Mouse (Mus musculus): ENCODE data around the gene Sympk. TPM values are rescaled to one million over a fixed set of nuclear protein-coding genes. Genes with fewer than 3 reads are reported as not detected.
A peak's percentile ranks its signal among the peaks of the same experiment; 100 is the strongest.

Gene Sympk
- polyA plus RNA-seq, 1 experiment from 2014 or later, result 23.8 TPM

GRCm38 (mm10) chr7:18991660-18992293 lies 32.4 kb upstream of the Sympk start:
- Histone ChIP-seq H3K9ac (ENCODE audit: low read depth, low read length) (peak overlapping the region; percentile 62), H3K27ac (replicated peaks; ENCODE audit: low read depth, low read length) (no peak overlapping the region), H3K4me2 (ENCODE audit: low read depth, low read length) (peak overlapping the region; percentile 83), H3K36me3 (ENCODE audit: control insufficient read depth, insufficient read depth, low read length) (peaks cover 9% of the 10 kb centered on the region; the same call in 1 of the 2 replicates), H3K4me3 (ENCODE audit: low read depth, low read length) (peak overlapping the region; percentile 57), H3K9me3 (ENCODE audit: control insufficient read depth, low read length) (no peaks in the 10 kb centered on the region), H3K4me1 (ENCODE audit: control insufficient read depth, insufficient read depth, low read length) (no peaks in the 10 kb centered on the region), H3K27me3 (replicated peaks; ENCODE audit: control insufficient read depth, insufficient read depth, low read length) (peaks cover 16% of the 10 kb centered on the region)
- under 1% methylated on average over 46 of the region's 59 CpGs for WGBS
- no peak for ATAC-seq (ENCODE audit: low read depth)
- DNase-seq (ENCODE audit: low spot score), result no peak

- DNase-seq (ENCODE audit: low spot score), result no peak
- ATAC-seq (ENCODE audit: low read depth), result no peak
- H3K36me3 ChIP-seq (ENCODE audit: control insufficient read depth, insufficient read depth, low read length), result peaks cover 9% of the 10 kb centered on the region; the same call in 1 of the 2 replicates
- peak overlapping the region; percentile 62 for H3K9ac ChIP-seq (ENCODE audit: low read depth, low read length)
- 3% methylated on average over 28 of the region's 31 CpGs for WGBS
- peak overlapping the region; percentile 83 for H3K4me2 ChIP-seq (ENCODE audit: low read depth, low read length)
- no peak overlapping the region for H3K27ac ChIP-seq (replicated peaks; ENCODE audit: low read depth, low read length)
- H3K9me3 ChIP-seq (ENCODE audit: control insufficient read depth, low read length), result no peaks in the 10 kb centered on the region
- no peaks in the 10 kb centered on the region for H3K4me1 ChIP-seq (ENCODE audit: control insufficient read depth, insufficient read depth, low read length)
- peaks cover 16% of the 10 kb centered on the region for H3K27me3 ChIP-seq (replicated peaks; ENCODE audit: control insufficient read depth, insufficient read depth, low read length)
- peak overlapping the region; percentile 57 for H3K4me3 ChIP-seq (ENCODE audit: low read depth, low read length)
Measured at GRCm38 (mm10) chr7:18992294-18992675, 31.9 kb upstream of the Sympk start.

DNA sequence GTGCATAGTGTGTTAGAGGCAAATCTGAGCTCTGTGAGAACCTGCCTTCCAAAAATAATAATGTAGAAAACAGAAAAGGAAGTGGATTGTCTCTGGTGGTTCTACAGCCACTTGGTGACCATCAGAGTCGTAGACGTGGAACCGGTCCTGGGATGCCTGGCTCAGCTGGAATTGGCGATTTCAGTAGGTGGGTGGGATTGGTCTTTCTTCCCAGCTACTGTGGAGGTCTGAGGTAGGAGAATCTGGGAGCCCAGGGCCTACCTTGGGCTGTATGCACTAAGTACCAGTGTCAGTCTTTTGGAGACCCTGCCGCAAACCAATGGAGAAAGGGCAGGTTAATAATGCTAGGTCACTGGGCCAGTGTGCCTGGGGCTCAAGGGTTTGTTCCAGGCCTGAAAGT lies 31.1 kb upstream of the Sympk start:
- Histone ChIP-seq H3K9me3 (ENCODE audit: control insufficient read depth, low read length) (no peaks in the 10 kb centered on the region), H3K4me2 (ENCODE audit: low read depth, low read length) (peak overlapping the region; percentile 83), H3K27ac (replicated peaks; ENCODE audit: low read depth, low read length) (no peak overlapping the region), H3K36me3 (ENCODE audit: control insufficient read depth, insufficient read depth, low read length) (peaks cover 9% of the 10 kb centered on the region; the same call in 1 of the 2 replicates), H3K4me3 (ENCODE audit: low read depth, low read length) (peak overlapping the region; percentile 57; the same call in 1 of the 2 replicates), H3K4me1 (ENCODE audit: control insufficient read depth, insufficient read depth, low read length) (no peaks in the 10 kb centered on the region), H3K9ac (ENCODE audit: low read depth, low read length) (no peak overlapping the region), H3K27me3 (replicated peaks; ENCODE audit: control insufficient read depth, insufficient read depth, low read length) (peaks cover 16% of the 10 kb centered on the region)
- WGBS, result 93% methylated on average over 5 of the region's 5 CpGs
- no peak for DNase-seq (ENCODE audit: low spot score)
- no peak for ATAC-seq (ENCODE audit: low read depth)

DNA sequence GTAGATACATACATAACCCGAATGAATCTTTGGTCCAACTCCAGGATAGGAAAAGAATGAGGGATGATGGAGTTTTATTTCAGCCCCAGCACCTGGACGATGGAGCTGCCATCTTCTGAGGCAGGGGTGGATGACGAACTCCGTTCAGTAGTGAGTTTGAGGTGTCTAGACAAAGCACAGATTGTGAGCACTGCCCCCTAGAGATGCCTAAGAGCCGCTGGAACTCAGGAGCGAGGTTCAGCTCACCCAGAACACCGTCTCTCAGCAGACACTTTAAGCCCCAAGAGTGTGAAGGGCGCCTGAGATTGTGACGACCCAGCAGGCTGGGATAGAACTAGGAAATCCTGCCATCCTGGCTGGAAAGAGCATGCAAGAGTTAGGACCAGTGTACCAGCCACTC lies 25.3 kb upstream of the Sympk start:
- ATAC-seq (ENCODE audit: low read depth) (no peak), DNase-seq (ENCODE audit: low spot score) (no peak)
- Histone ChIP-seq H3K27ac (replicated peaks; ENCODE audit: low read depth, low read length) (no peak overlapping the region), H3K4me3 (ENCODE audit: low read depth, low read length) (no peak overlapping the region), H3K9me3 (ENCODE audit: control insufficient read depth, low read length) (no peaks in the 10 kb centered on the region), H3K4me1 (ENCODE audit: control insufficient read depth, insufficient read depth, low read length) (no peaks in the 10 kb centered on the region; the same call in 1 of the 2 replicates), H3K4me2 (ENCODE audit: low read depth, low read length) (no peak overlapping the region), H3K27me3 (replicated peaks; ENCODE audit: control insufficient read depth, insufficient read depth, low read length) (no peaks in the 10 kb centered on the region), H3K36me3 (ENCODE audit: control insufficient read depth, insufficient read depth, low read length) (peaks cover 9% of the 10 kb centered on the region; the same call in 1 of the 2 replicates), H3K9ac (ENCODE audit: low read depth, low read length) (0 out of 2 replicates have a peak overlapping the region, but pooled peaks have one; percentile 10)
- 34% methylated on average over 9 of the region's 9 CpGs for WGBS

DNA sequence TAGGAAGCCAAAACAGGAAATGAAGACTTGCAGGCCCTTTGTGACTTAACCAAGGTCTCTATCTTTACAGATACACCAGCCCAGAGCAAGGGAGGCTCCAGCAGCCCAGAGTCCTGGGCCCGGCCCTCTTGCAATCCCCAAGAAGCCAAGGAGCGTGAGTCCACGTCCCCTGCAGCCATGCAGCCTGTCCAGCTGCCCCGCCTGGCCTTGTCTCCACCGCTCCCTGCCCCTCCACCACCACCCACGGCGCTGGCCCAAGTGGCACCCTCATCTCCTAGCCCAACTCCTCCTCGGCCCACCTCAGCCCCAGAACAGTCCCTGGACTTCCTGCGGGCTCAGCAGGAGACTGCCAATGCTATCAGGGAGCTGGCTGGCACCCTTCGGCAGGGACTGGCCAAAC lies 23.8 kb upstream of the Sympk start:
- Histone ChIP-seq H3K4me1 (ENCODE audit: control insufficient read depth, insufficient read depth, low read length) (peaks cover 7% of the 10 kb centered on the region), H3K9ac (ENCODE audit: low read depth, low read length) (peak overlapping the region; percentile 55), H3K27ac (replicated peaks; ENCODE audit: low read depth, low read length) (no peak overlapping the region; the same call in 1 of the 2 replicates), H3K4me3 (ENCODE audit: low read depth, low read length) (peak overlapping the region; percentile 37), H3K27me3 (replicated peaks; ENCODE audit: control insufficient read depth, insufficient read depth, low read length) (no peaks in the 10 kb centered on the region), H3K9me3 (ENCODE audit: control insufficient read depth, low read length) (no peaks in the 10 kb centered on the region), H3K4me2 (ENCODE audit: low read depth, low read length) (peak overlapping the region; percentile 52), H3K36me3 (ENCODE audit: control insufficient read depth, insufficient read depth, low read length) (peaks cover 12% of the 10 kb centered on the region)
- ATAC-seq (ENCODE audit: low read depth) (no peak), DNase-seq (ENCODE audit: low spot score) (no peak)
- WGBS, result 68% methylated on average over 8 of the region's 10 CpGs

- Histone ChIP-seq H3K4me2 (ENCODE audit: low read depth, low read length) (peak overlapping the region; percentile 52), H3K36me3 (ENCODE audit: control insufficient read depth, insufficient read depth, low read length) (peaks cover 21% of the 10 kb centered on the region), H3K9me3 (ENCODE audit: control insufficient read depth, low read length) (no peaks in the 10 kb centered on the region), H3K27me3 (replicated peaks; ENCODE audit: control insufficient read depth, insufficient read depth, low read length) (no peaks in the 10 kb centered on the region), H3K4me3 (ENCODE audit: low read depth, low read length) (peak overlapping the region; percentile 37), H3K9ac (ENCODE audit: low read depth, low read length) (peak overlapping the region; percentile 55), H3K27ac (replicated peaks; ENCODE audit: low read depth, low read length) (peak overlapping the region; percentile 82; the same call in 1 of the 2 replicates), H3K4me1 (ENCODE audit: control insufficient read depth, insufficient read depth, low read length) (peaks cover 16% of the 10 kb centered on the region)
- ATAC-seq (ENCODE audit: low read depth) (no peak), DNase-seq (ENCODE audit: low spot score) (peak; percentile 72)
- 44% methylated on average over 18 of the region's 18 CpGs for WGBS
Measured at GRCm38 (mm10) chr7:19001066-19001806, 22.9 kb upstream of the Sympk start.

DNA sequence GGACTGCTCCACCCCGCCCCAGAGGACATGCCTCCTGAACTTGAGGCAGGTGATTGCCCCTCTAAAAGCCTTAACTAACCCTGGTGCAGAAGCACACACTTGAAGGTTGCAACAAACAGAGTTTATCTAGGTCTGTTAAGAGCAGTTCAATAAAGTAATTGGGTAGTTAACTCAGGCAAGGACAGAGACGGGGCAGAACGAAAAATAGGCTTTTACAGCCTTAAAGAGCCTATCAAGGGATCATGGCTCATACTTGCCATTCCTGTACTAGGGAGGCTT lies 22.4 kb upstream of the Sympk start:
- ATAC-seq (ENCODE audit: low read depth) (no peak), DNase-seq (ENCODE audit: low spot score) (no peak)
- no peak overlapping the region for H3K9ac ChIP-seq (ENCODE audit: low read depth, low read length)
- 73% methylated on average over 3 of the region's 3 CpGs for WGBS
- H3K27ac ChIP-seq (replicated peaks; ENCODE audit: low read depth, low read length), result peak overlapping the region; percentile 82
- no peaks in the 10 kb centered on the region for H3K9me3 ChIP-seq (ENCODE audit: control insufficient read depth, low read length)
- no peaks in the 10 kb centered on the region for H3K27me3 ChIP-seq (replicated peaks; ENCODE audit: control insufficient read depth, insufficient read depth, low read length)
- H3K4me3 ChIP-seq (ENCODE audit: low read depth, low read length), result no peak overlapping the region
- H3K36me3 ChIP-seq (ENCODE audit: control insufficient read depth, insufficient read depth, low read length), result peaks cover 19% of the 10 kb centered on the region
- H3K4me1 ChIP-seq (ENCODE audit: control insufficient read depth, insufficient read depth, low read length), result peaks cover 17% of the 10 kb centered on the region
- no peak overlapping the region for H3K4me2 ChIP-seq (ENCODE audit: low read depth, low read length)

DNA sequence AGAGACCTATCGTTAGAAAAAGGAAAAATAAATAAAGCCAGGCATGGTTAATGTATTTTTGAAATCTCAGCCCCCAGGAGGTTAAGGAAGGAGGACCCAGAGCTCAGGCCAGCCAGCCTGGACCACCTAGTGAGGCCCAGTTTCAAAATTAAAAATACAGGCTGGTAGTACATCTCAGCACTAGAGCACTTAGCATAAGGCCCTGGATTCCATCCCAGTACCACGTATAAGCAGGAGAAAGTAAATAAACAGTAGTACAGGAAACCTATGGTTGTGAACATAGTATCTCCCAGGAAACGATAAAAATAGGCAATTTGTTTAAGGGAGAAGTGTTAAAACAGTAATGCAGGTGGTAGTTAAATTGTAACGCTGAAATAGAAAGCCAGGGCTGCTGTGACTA lies 22.1 kb upstream of the Sympk start:
- ATAC-seq (ENCODE audit: low read depth), result no peak
- Histone ChIP-seq H3K9me3 (ENCODE audit: control insufficient read depth, low read length) (no peaks in the 10 kb centered on the region), H3K27me3 (replicated peaks; ENCODE audit: control insufficient read depth, insufficient read depth, low read length) (no peaks in the 10 kb centered on the region), H3K9ac (ENCODE audit: low read depth, low read length) (peak overlapping the region; percentile 72), H3K4me2 (ENCODE audit: low read depth, low read length) (peak overlapping the region; percentile 93), H3K4me1 (ENCODE audit: control insufficient read depth, insufficient read depth, low read length) (peaks cover 17% of the 10 kb centered on the region), H3K36me3 (ENCODE audit: control insufficient read depth, insufficient read depth, low read length) (peaks cover 23% of the 10 kb centered on the region), H3K4me3 (ENCODE audit: low read depth, low read length) (peak overlapping the region; percentile 36), H3K27ac (replicated peaks; ENCODE audit: low read depth, low read length) (peak overlapping the region; percentile 82)
- no peak for DNase-seq (ENCODE audit: low spot score)
- WGBS, result 25% methylated on average over 4 of the region's 4 CpGs

Data from embryonic facial prominence, embryonic 14.5 days (tissue).